Mouse (Mus musculus) ES-Bruce4 (cell line): Measurements from ENCODE around the gene Zdhhc13. TPM values are rescaled to one million over a fixed set of nuclear protein-coding genes. Genes with fewer than 3 reads are reported as not detected.

Source experiments
- H3K27ac ChIP-seq: 2 replicates; pipeline ENCODE4 v1.5.1; 2012; ENCODE audit warnings: low read length, inconsistent platforms; ENCODE audit not compliant: insufficient read depth
- H3K27me3 ChIP-seq: 2 replicates; pipeline ENCODE4 v1.6.1; 2012; ENCODE audit warnings: mild to moderate bottlenecking, low read length, inconsistent platforms; ENCODE audit not compliant: control insufficient read depth, poor library complexity, insufficient read depth, severe bottlenecking
- H3K36me3 ChIP-seq: 2 replicates; pipeline ENCODE4 v1.6.1; 2012; ENCODE audit warnings: inconsistent platforms, mild to moderate bottlenecking, low read length, moderate library complexity; ENCODE audit not compliant: control insufficient read depth, poor library complexity, insufficient read depth, severe bottlenecking
- H3K4me1 ChIP-seq: one replicate; pipeline ENCODE4 v1.8.1; 2011; ENCODE audit warnings: low read length; ENCODE audit not compliant: control insufficient read depth, insufficient read depth
- H3K4me3 ChIP-seq: 2 replicates; pipeline ENCODE4 v1.5.1; 2011; ENCODE audit warnings: low read depth, mild to moderate bottlenecking, low read length
- H3K9ac ChIP-seq: 2 replicates; pipeline ENCODE4 v1.6.1; 2012; ENCODE audit warnings: low read depth, mild to moderate bottlenecking, inconsistent platforms; ENCODE audit not compliant: poor library complexity, severe bottlenecking
- H3K9me3 ChIP-seq: replicated peaks from 2 replicates; pipeline ENCODE4 v1.6.1; 2012; ENCODE audit warnings: mild to moderate bottlenecking, low read length, inconsistent platforms; ENCODE audit not compliant: control insufficient read depth, poor library complexity, insufficient read depth, severe bottlenecking
- CTCF ChIP-seq: IDR thresholded peaks from one replicate; pipeline ENCODE4 v1.8.1; 2011; ENCODE audit warnings: low read depth, low read length
- EP300 ChIP-seq: IDR thresholded peaks from 2 replicates; pipeline ENCODE4 v1.6.1; 2011; ENCODE audit warnings: low read depth, low read length; ENCODE audit not compliant: insufficient read depth
- POLR2A ChIP-seq: IDR thresholded peaks from one replicate; pipeline ENCODE4 v1.8.1; 2011; ENCODE audit warnings: low read length; ENCODE audit not compliant: insufficient read depth
- polyA plus RNA-seq: library from polyadenylated mRNA; stranded (reverse); fragments of >200 nt; gene quantifications from 2 replicates; pipeline ENCODE4 v1.2.4, GENCODE M21; 2011; ENCODE audit warnings: low read depth; ENCODE audit not compliant: missing spikeins, insufficient read depth, insufficient read length

Gene Zdhhc13
- polyA plus RNA-seq, 1 experiment: 52.1 TPM

- Histone ChIP-seq H3K36me3 (no peaks in the 10 kb centered on the region), H3K4me1 (no peaks in the 10 kb centered on the region), H3K27me3 (no peaks in the 10 kb centered on the region; the same call in 1 of the 2 replicates), H3K4me3 (no peak overlapping the region), H3K9me3 (no peaks in the 10 kb centered on the region), H3K27ac (no peak overlapping the region), H3K9ac (no peak overlapping the region)
- no peak for TF ChIP-seq POLR2A
- no peak for TF ChIP-seq CTCF
- no peak for TF ChIP-seq EP300
These were observed 9.7 kb upstream of the Zdhhc13 start for GRCm38 (mm10) chr7:48779110-48779509.

- no peaks in the 10 kb centered on the region; the same call in 1 of the 2 replicates for H3K27me3 ChIP-seq
- no peak overlapping the region for H3K9ac ChIP-seq
- no peaks in the 10 kb centered on the region for H3K4me1 ChIP-seq
- no peak for TF ChIP-seq CTCF
- TF ChIP-seq EP300: no peak
- no peak for TF ChIP-seq POLR2A
- no peak overlapping the region for H3K4me3 ChIP-seq
- no peaks in the 10 kb centered on the region for H3K36me3 ChIP-seq
- no peaks in the 10 kb centered on the region for H3K9me3 ChIP-seq
- no peak overlapping the region for H3K27ac ChIP-seq
These were observed 6.4 kb upstream of the Zdhhc13 start for GRCm38 (mm10) chr7:48782432-48782831.

GRCm38 (mm10) chr7:48784773-48785523 is 3.9 kb upstream of the Zdhhc13 start:
- no peaks in the 10 kb centered on the region; the same call in 1 of the 2 replicates for H3K27me3 ChIP-seq
- no peaks in the 10 kb centered on the region for H3K36me3 ChIP-seq
- H3K9ac ChIP-seq: no peak overlapping the region
- no peaks in the 10 kb centered on the region for H3K9me3 ChIP-seq
- no peak overlapping the region for H3K4me3 ChIP-seq
- H3K27ac ChIP-seq: no peak overlapping the region
- H3K4me1 ChIP-seq: no peaks in the 10 kb centered on the region
- no peak for TF ChIP-seq POLR2A
- no peak for TF ChIP-seq EP300
- no peak for TF ChIP-seq CTCF

- no peaks in the 10 kb centered on the region for H3K9me3 ChIP-seq
- peaks cover 4% of the 10 kb centered on the region for H3K36me3 ChIP-seq
- H3K9ac ChIP-seq: no peak overlapping the region
- H3K27me3 ChIP-seq: no peaks in the 10 kb centered on the region
- TF ChIP-seq CTCF (no peak), POLR2A (no peak), EP300 (no peak)
- H3K27ac ChIP-seq: no peak overlapping the region
- H3K4me3 ChIP-seq: no peak overlapping the region
- no peaks in the 10 kb centered on the region for H3K4me1 ChIP-seq
These were observed 455 bp upstream of the Zdhhc13 start for GRCm38 (mm10) chr7:48788348-48788747.

- H3K27me3 ChIP-seq: no peaks in the 10 kb centered on the region
- H3K27ac ChIP-seq: no peak overlapping the region
- H3K4me1 ChIP-seq: no peaks in the 10 kb centered on the region
- no peak overlapping the region for H3K4me3 ChIP-seq
- TF ChIP-seq POLR2A (no peak), CTCF (no peak), EP300 (no peak)
- no peaks in the 10 kb centered on the region for H3K9me3 ChIP-seq
- peaks cover 4% of the 10 kb centered on the region for H3K36me3 ChIP-seq
- no peak overlapping the region for H3K9ac ChIP-seq
These were observed 1.3 kb downstream of the Zdhhc13 start for GRCm38 (mm10) chr7:48790117-48790516.

- no peaks in the 10 kb centered on the region for H3K9me3 ChIP-seq
- no peak overlapping the region for H3K9ac ChIP-seq
- H3K27ac ChIP-seq: no peak overlapping the region
- no peaks in the 10 kb centered on the region for H3K4me1 ChIP-seq
- no peak overlapping the region for H3K4me3 ChIP-seq
- peaks cover 10% of the 10 kb centered on the region for H3K36me3 ChIP-seq
- TF ChIP-seq EP300: no peak
- TF ChIP-seq CTCF: no peak
- no peak for TF ChIP-seq POLR2A
- H3K27me3 ChIP-seq: no peaks in the 10 kb centered on the region
These were observed 2.6 kb downstream of the Zdhhc13 start for GRCm38 (mm10) chr7:48791412-48791811.
